Comparison of ENCODE assay signal across 24 mouse cellular contexts in the genomic region with DNA sequence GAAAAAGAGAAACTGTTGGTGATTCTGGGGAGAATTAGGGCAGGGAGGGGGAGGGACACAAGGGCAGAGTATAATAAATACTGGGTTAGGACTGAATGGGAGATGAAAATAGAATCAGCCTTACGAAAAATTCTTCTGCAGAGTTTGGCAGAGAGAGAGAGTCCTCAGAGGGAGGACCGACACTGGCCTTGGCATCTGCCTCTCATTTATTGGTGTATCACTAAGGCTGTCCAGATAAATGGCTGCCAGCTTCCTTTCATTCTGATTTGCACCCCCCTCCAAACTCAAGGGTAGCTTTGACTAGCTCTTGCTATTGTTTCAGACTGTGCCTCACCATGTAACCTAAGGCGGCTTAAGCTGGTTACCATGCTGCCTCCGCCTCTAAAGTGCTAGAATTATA. TPM values are rescaled to one million over a fixed set of nuclear protein-coding genes. Genes with fewer than 3 reads are reported as not detected.
DNase-seq lines count a peak whose midpoint lies in the region; ATAC-seq and TF ChIP-seq lines count a peak whose summit lies in the region.
"Had no signal": no experiment of that assay in that cellular context is flagged by ENCODE, and none has a peak within 500 bp of the region (broad histone marks: within the 10 kb centered on the region; RNA-seq: fewer than 3 reads in every experiment).

No protein-coding gene starts in this region.

- no peak overlapping the region for H3K27ac ChIP-seq in heart, embryonic 11.5 days (ENCODE audit: low read depth, low read length)
- H3K27ac ChIP-seq in liver, adult 2 months (replicated peaks; ENCODE audit: insufficient read depth, low read depth, low read length) = 0 out of 2 replicates have a peak overlapping the region, but pooled peaks have one; percentile 72
- no peak overlapping the region for H3K27ac ChIP-seq in liver, embryonic 12.5 days
- H3K27ac ChIP-seq: forebrain, embryonic 13.5 days; gastrocnemius, adult 2 months; hindbrain, embryonic 12.5 days; limb, embryonic 12.5 days; liver, embryonic 14.5 days; lung, embryonic 15.5 days; neural tube, embryonic 15.5 days had no signal

- peak; percentile 20 to 66 for DNase-seq in adrenal gland, adult (ENCODE audit: inconsistent age in 2 of 2, low spot score in 1 of 2)
- no peak for DNase-seq in adrenal gland, postnatal 4 days (ENCODE audit: low spot score in 2 of 2)
- DNase-seq in heart, adult 18-20 months = peak; percentile 42 to 63
- DNase-seq in liver, adult 2 months (ENCODE audit: extremely low read depth, low read depth, low spot score) = no peak
- DNase-seq in adrenal gland, postnatal 36 days = peak; percentile 30 to 33
- no peak for DNase-seq in embryo, embryonic 11 days
- DNase-seq: cerebellum, adult 11 months; cerebellum, postnatal 36 days; gastrocnemius, adult 2 months; kidney, adult 11 months; kidney, postnatal 14 days; lung, postnatal 36 days; right cerebral cortex, adult 18-20 months; right cerebral cortex, postnatal 4 days; thymus, adult 18-20 months; thymus, postnatal 36 days had no signal

- H3K27me3 ChIP-seq in heart, embryonic 11.5 days (ENCODE audit: control insufficient read depth, insufficient read depth, low read length) = no peaks in the 10 kb centered on the region
- no peaks in the 10 kb centered on the region for H3K27me3 ChIP-seq in liver, adult 2 months (ENCODE audit: control insufficient read depth, insufficient read depth, low read length)
- no peaks in the 10 kb centered on the region for H3K27me3 ChIP-seq in liver, embryonic 12.5 days (replicated peaks)
- H3K27me3 ChIP-seq: forebrain, embryonic 13.5 days; hindbrain, embryonic 12.5 days; limb, embryonic 12.5 days; lung, embryonic 15.5 days; neural tube, embryonic 15.5 days had no signal

- H3K4me2 ChIP-seq in heart, embryonic 11.5 days = no peak overlapping the region
- H3K4me2 ChIP-seq in liver, embryonic 12.5 days = no peak overlapping the region
- H3K4me2 ChIP-seq: limb, embryonic 12.5 days; lung, embryonic 15.5 days; neural tube, embryonic 15.5 days had no signal

- no peak for ATAC-seq in heart, embryonic 11.5 days (replicated peaks; ENCODE audit: insufficient number of reproducible peaks, low FRiP score, low TSS enrichment)
- ATAC-seq in liver, embryonic 12.5 days = no peak
- ATAC-seq: forebrain, embryonic 13.5 days had no signal

- H3K79me2 ChIP-seq in liver, adult 2 months (ENCODE audit: control insufficient read depth, insufficient read depth, low read length) = no peaks in the 10 kb centered on the region

- H3K9me3 ChIP-seq in heart, embryonic 11.5 days (replicated peaks; ENCODE audit: control insufficient read depth, low read length) = no peaks in the 10 kb centered on the region
- H3K9me3 ChIP-seq in liver, embryonic 12.5 days (replicated peaks) = no peaks in the 10 kb centered on the region
- H3K9me3 ChIP-seq: forebrain, embryonic 13.5 days; hindbrain, embryonic 12.5 days; limb, embryonic 12.5 days; lung, embryonic 15.5 days; neural tube, embryonic 15.5 days had no signal

- no peaks in the 10 kb centered on the region for H3K36me3 ChIP-seq in heart, embryonic 11.5 days (ENCODE audit: control insufficient read depth, insufficient read depth, low read length)
- H3K36me3 ChIP-seq in liver, adult 2 months (ENCODE audit: control insufficient read depth, insufficient read depth, low read length) = no peaks in the 10 kb centered on the region
- H3K36me3 ChIP-seq in liver, embryonic 12.5 days = no peaks in the 10 kb centered on the region
- H3K36me3 ChIP-seq: hindbrain, embryonic 12.5 days; limb, embryonic 12.5 days; lung, embryonic 15.5 days; neural tube, embryonic 15.5 days had no signal

- H3K4me1 ChIP-seq in heart, embryonic 11.5 days (ENCODE audit: control insufficient read depth, insufficient read depth, low read length) = no peaks in the 10 kb centered on the region
- H3K4me1 ChIP-seq in liver, adult 2 months (ENCODE audit: control insufficient read depth, insufficient read depth, low read length) = peaks cover 8% of the 10 kb centered on the region
- H3K4me1 ChIP-seq in liver, embryonic 12.5 days = peaks cover 7% of the 10 kb centered on the region; the same call in 1 of the 2 replicates

- 93% methylated on average over 4 of the region's 4 CpGs for WGBS in heart, embryonic 11.5 days (ENCODE audit: insufficient replicate concordance)
- WGBS in liver, adult 2 months = 84% methylated on average over 4 of the region's 4 CpGs
- 74% methylated on average over 4 of the region's 4 CpGs for WGBS in liver, embryonic 12.5 days (ENCODE audit: insufficient replicate concordance)

- TF ChIP-seq CTCF in liver, adult 2 months (IDR thresholded peaks at IDR 0.05; ENCODE audit: low read depth, low read length) = no peak

- no peak overlapping the region for H3K4me3 ChIP-seq in heart, embryonic 11.5 days (ENCODE audit: low read depth, low read length)
- H3K4me3 ChIP-seq in liver, adult 2 months (ENCODE audit: insufficient read depth, low read depth, low read length) = no peak overlapping the region
- H3K4me3 ChIP-seq in liver, embryonic 12.5 days = no peak overlapping the region
- H3K4me3 ChIP-seq: forebrain, embryonic 13.5 days; gastrocnemius, adult 2 months; hindbrain, embryonic 12.5 days; limb, embryonic 12.5 days; lung, embryonic 15.5 days; neural tube, embryonic 15.5 days had no signal

- H3K9ac ChIP-seq in heart, embryonic 11.5 days (ENCODE audit: low read depth, low read length) = no peak overlapping the region
- no peak overlapping the region for H3K9ac ChIP-seq in liver, adult 2 months (ENCODE audit: low read depth, low read length)
- no peak overlapping the region for H3K9ac ChIP-seq in liver, embryonic 12.5 days
- H3K9ac ChIP-seq: forebrain, embryonic 13.5 days; hindbrain, embryonic 12.5 days; limb, embryonic 12.5 days; liver, embryonic 14.5 days; lung, embryonic 15.5 days; neural tube, embryonic 15.5 days had no signal

- TF ChIP-seq POLR2A in liver, adult 2 months (IDR thresholded peaks at IDR 0.05; ENCODE audit: extremely low read depth, insufficient read depth, low read length) = no peak

RNA-seq across cellular contexts. Expression of a gene that starts 1.4 kb away (rescaled TPM):
- total RNA-seq in adrenal gland, postnatal 4 days (2021) = 10 to 100 TPM; 21.9 to 24.3 TPM
- total RNA-seq in heart, adult 18-20 months (2021) = 1 to 10 TPM; 6.3 to 7.4 TPM
- polyA plus RNA-seq in heart, embryonic 11.5 days (2014; fragmentation: Nextera tagmentation; extraction: Ambion mirVana) = 14.1 and 16.9 TPM in 2 replicates
- 9.8 and 12.4 TPM in 2 replicates for total RNA-seq in liver, adult 2 months (2014; rRNA removed)
- 0.75 and 1.1 TPM in 2 replicates for polyA plus RNA-seq in liver, adult 2 months (2012; rRNA removed)
- 10.0 and 10.6 TPM in 2 replicates for polyA plus RNA-seq in liver, embryonic 12.5 days (2016; fragmentation: Nextera tagmentation; extraction: Ambion mirVana)
- total RNA-seq in adrenal gland, postnatal 36 days (2021) = 10 to 100 TPM; 15.6 to 16.0 TPM

RNA-seq across cellular contexts. Expression of a gene that starts 10.9 kb away (rescaled TPM):
- total RNA-seq in adrenal gland, postnatal 4 days (2021) = 1 to 10 TPM; 8.2 to 9.9 TPM
- total RNA-seq in heart, adult 18-20 months (2021) = under 1 TPM; 0.42 to 0.77 TPM
- polyA plus RNA-seq in heart, embryonic 11.5 days (2014; fragmentation: Nextera tagmentation; extraction: Ambion mirVana) = 2.3 and 2.4 TPM in 2 replicates
- total RNA-seq in liver, adult 2 months (2014; rRNA removed) = 0.47 and 2.2 TPM in 2 replicates
- polyA plus RNA-seq in liver, adult 2 months (2012; rRNA removed) = 0.44 and 0.56 TPM in 2 replicates
- polyA plus RNA-seq in liver, embryonic 12.5 days (2016; fragmentation: Nextera tagmentation; extraction: Ambion mirVana) = 9.9 and 10.7 TPM in 2 replicates
- 10 to 100 TPM in 1 of 2 experiments, 1 to 10 TPM in 1; 3.9 to 10.0 TPM for total RNA-seq in adrenal gland, postnatal 36 days (2021)

Comparison
In these comparisons a context has a peak if more than half of its experiments do, and no peak if none do; other contexts are left out.
1. DNase-seq: peak in adrenal gland, adult (2 of 2), heart, adult 18-20 months (2 of 2) and adrenal gland, postnatal 36 days (2 of 2); none in adrenal gland, postnatal 4 days (0 of 2), liver, adult 2 months (single experiment) and embryo, embryonic 11 days (single experiment).